Mouse (Mus musculus): ENCODE data around the gene Kif21a. TPM values are rescaled to one million over a fixed set of nuclear protein-coding genes. Genes with fewer than 3 reads are reported as not detected.

The Kif21a gene
- polyA plus RNA-seq, 1 experiment from 2014 or later = 9.2 TPM

- peaks cover 48% of the 10 kb centered on the region for H3K36me3 ChIP-seq (replicated peaks)
- no peaks in the 10 kb centered on the region for H3K27me3 ChIP-seq (replicated peaks; ENCODE audit: low read depth, poor library complexity, severe bottlenecking)
- H3K27ac ChIP-seq (replicated peaks) = peak overlapping the region; percentile 41
- peak; percentile 30 for DNase-seq (ENCODE audit: low spot score)
- H3K4me3 ChIP-seq = no peak overlapping the region
- 57% methylated on average over 13 of the region's 13 CpGs for WGBS
- peaks cover 8% of the 10 kb centered on the region for H3K4me1 ChIP-seq
- H3K9me3 ChIP-seq = no peaks in the 10 kb centered on the region
These were observed 77.6 kb downstream of the Kif21a start for GRCm38 (mm10) chr15:90971914-90972767.

- Histone ChIP-seq H3K36me3 (replicated peaks) (peaks cover 43% of the 10 kb centered on the region), H3K27ac (replicated peaks) (no peak overlapping the region), H3K4me1 (no peaks in the 10 kb centered on the region), H3K9me3 (no peaks in the 10 kb centered on the region), H3K27me3 (replicated peaks; ENCODE audit: low read depth, poor library complexity, severe bottlenecking) (no peaks in the 10 kb centered on the region), H3K4me3 (no peak overlapping the region)
- WGBS = 71% methylated on average over 2 of the region's 2 CpGs
- DNase-seq (ENCODE audit: low spot score) = no peak
These were observed 86.4 kb downstream of the Kif21a start for GRCm38 (mm10) chr15:90963320-90963719.

GRCm38 (mm10) chr15:90962548-90962947, 87.2 kb downstream of the Kif21a start:
- WGBS = 93% methylated on average over 4 of the region's 4 CpGs
- no peak overlapping the region for H3K27ac ChIP-seq (replicated peaks)
- H3K9me3 ChIP-seq = no peaks in the 10 kb centered on the region
- peaks cover 35% of the 10 kb centered on the region for H3K36me3 ChIP-seq (replicated peaks)
- DNase-seq (ENCODE audit: low spot score) = no peak
- no peak overlapping the region for H3K4me3 ChIP-seq
- H3K4me1 ChIP-seq = no peaks in the 10 kb centered on the region
- no peaks in the 10 kb centered on the region for H3K27me3 ChIP-seq (replicated peaks; ENCODE audit: low read depth, poor library complexity, severe bottlenecking)

GRCm38 (mm10) chr15:90960831-90961554, 88.8 kb downstream of the Kif21a start:
- no peak for DNase-seq (ENCODE audit: low spot score)
- H3K27ac ChIP-seq (replicated peaks) = no peak overlapping the region
- no peaks in the 10 kb centered on the region for H3K4me1 ChIP-seq
- 88% methylated on average over 8 of the region's 8 CpGs for WGBS
- H3K9me3 ChIP-seq = no peaks in the 10 kb centered on the region
- peaks cover 26% of the 10 kb centered on the region for H3K36me3 ChIP-seq (replicated peaks)
- H3K27me3 ChIP-seq (replicated peaks; ENCODE audit: low read depth, poor library complexity, severe bottlenecking) = no peaks in the 10 kb centered on the region
- H3K4me3 ChIP-seq = no peak overlapping the region

GRCm38 (mm10) chr15:90951383-90951782, 98.4 kb downstream of the Kif21a start:
- no peak for DNase-seq (ENCODE audit: low spot score)
- Histone ChIP-seq H3K36me3 (replicated peaks) (peaks cover 25% of the 10 kb centered on the region), H3K4me1 (no peaks in the 10 kb centered on the region), H3K27ac (replicated peaks) (no peak overlapping the region), H3K9me3 (no peaks in the 10 kb centered on the region), H3K4me3 (no peak overlapping the region), H3K27me3 (replicated peaks; ENCODE audit: low read depth, poor library complexity, severe bottlenecking) (no peaks in the 10 kb centered on the region)
- WGBS = 89% methylated on average over 6 of the region's 6 CpGs

GRCm38 (mm10) chr15:90938469-90938868, 111.3 kb downstream of the Kif21a start:
- DNase-seq (ENCODE audit: low spot score) = no peak
- peaks cover 65% of the 10 kb centered on the region for H3K36me3 ChIP-seq (replicated peaks)
- 95% methylated on average over 1 of the region's 1 CpGs for WGBS

GRCm38 (mm10) chr15:90935579-90935978, 114.2 kb downstream of the Kif21a start:
- WGBS = 87% methylated on average over 6 of the region's 6 CpGs
- no peak for DNase-seq (ENCODE audit: low spot score)
- Histone ChIP-seq H3K36me3 (replicated peaks) (peaks cover 46% of the 10 kb centered on the region), H3K4me1 (peaks cover 3% of the 10 kb centered on the region; the same call in 1 of the 2 replicates), H3K4me3 (no peak overlapping the region), H3K27me3 (replicated peaks; ENCODE audit: low read depth, poor library complexity, severe bottlenecking) (no peaks in the 10 kb centered on the region), H3K9me3 (no peaks in the 10 kb centered on the region), H3K27ac (replicated peaks) (no peak overlapping the region)

More at GRCm38 (mm10) chr15:90938469-90938868, 111.3 kb downstream of the Kif21a start:
- H3K4me3 ChIP-seq = no peak overlapping the region
- no peak overlapping the region for H3K27ac ChIP-seq (replicated peaks)
- H3K27me3 ChIP-seq (replicated peaks; ENCODE audit: low read depth, poor library complexity, severe bottlenecking) = no peaks in the 10 kb centered on the region
- no peaks in the 10 kb centered on the region for H3K9me3 ChIP-seq
- peaks cover 3% of the 10 kb centered on the region; the same call in 1 of the 2 replicates for H3K4me1 ChIP-seq

GRCm38 (mm10) chr15:90931451-90931850, 118.3 kb downstream of the Kif21a start:
- Histone ChIP-seq H3K36me3 (replicated peaks) (peaks cover 17% of the 10 kb centered on the region), H3K27me3 (replicated peaks; ENCODE audit: low read depth, poor library complexity, severe bottlenecking) (no peaks in the 10 kb centered on the region), H3K9me3 (no peaks in the 10 kb centered on the region), H3K4me3 (no peak overlapping the region), H3K27ac (replicated peaks) (no peak overlapping the region), H3K4me1 (no peaks in the 10 kb centered on the region)
- no peak for DNase-seq (ENCODE audit: low spot score)
- WGBS = 79% methylated on average over 5 of the region's 5 CpGs

- DNase-seq (ENCODE audit: low spot score) = peak; percentile 32
- no peaks in the 10 kb centered on the region for H3K27me3 ChIP-seq (replicated peaks; ENCODE audit: low read depth, poor library complexity, severe bottlenecking)
- H3K9me3 ChIP-seq = no peaks in the 10 kb centered on the region
- H3K36me3 ChIP-seq (replicated peaks) = peaks cover 2% of the 10 kb centered on the region
- no peak overlapping the region for H3K4me3 ChIP-seq
- WGBS = 30% methylated on average over 1 of the region's 1 CpGs
- H3K27ac ChIP-seq (replicated peaks) = no peak overlapping the region
- no peaks in the 10 kb centered on the region for H3K4me1 ChIP-seq
These were observed 120.7 kb downstream of the Kif21a start for GRCm38 (mm10) chr15:90929043-90929442.

GRCm38 (mm10) chr15:90896480-90896879, 153.3 kb downstream of the Kif21a start:
- Histone ChIP-seq H3K27me3 (replicated peaks; ENCODE audit: low read depth, poor library complexity, severe bottlenecking) (no peaks in the 10 kb centered on the region), H3K4me3 (no peak overlapping the region), H3K36me3 (replicated peaks) (no peaks in the 10 kb centered on the region), H3K27ac (replicated peaks) (no peak overlapping the region; the same call in 1 of the 2 replicates), H3K4me1 (no peaks in the 10 kb centered on the region), H3K9me3 (no peaks in the 10 kb centered on the region)
- 89% methylated on average over 9 of the region's 9 CpGs for WGBS
- DNase-seq (ENCODE audit: low spot score) = no peak

- 85% methylated on average over 8 of the region's 8 CpGs for WGBS
- no peak overlapping the region for H3K27ac ChIP-seq (replicated peaks)
These were observed 162.3 kb downstream of the Kif21a start for GRCm38 (mm10) chr15:90887466-90887865.

More at GRCm38 (mm10) chr15:90887466-90887865, 162.3 kb downstream of the Kif21a start:
- DNase-seq (ENCODE audit: low spot score) = no peak
- H3K9me3 ChIP-seq = no peaks in the 10 kb centered on the region
- H3K4me3 ChIP-seq = no peak overlapping the region
- H3K36me3 ChIP-seq (replicated peaks) = no peaks in the 10 kb centered on the region
- no peaks in the 10 kb centered on the region for H3K4me1 ChIP-seq
- no peaks in the 10 kb centered on the region for H3K27me3 ChIP-seq (replicated peaks; ENCODE audit: low read depth, poor library complexity, severe bottlenecking)
